Mouse (Mus musculus) heart, postnatal 0 days (tissue): ENCODE data around the gene Sstr5. TPM values are rescaled to one million over a fixed set of nuclear protein-coding genes. Genes with fewer than 3 reads are reported as not detected.

Experiments
- ATAC-seq: fragments of 200-750 bp; cut with Nextera tagmentation; 2 replicates; pipeline ENCODE4 v1.8.0; 2017; ENCODE audit warnings: low read depth, moderate number of reproducible peaks, moderate library complexity; ENCODE audit not compliant: insufficient read depth
- DNase-seq: peaks from one replicate; pipeline ENCODE4 v3.0.0-alpha.2; 2016; ENCODE audit warnings: low spot score
- H3K27ac ChIP-seq: fragments of 300-500 bp; sonication (generic); 2 replicates; pipeline ENCODE4 v1.5.1; 2014; ENCODE audit warnings: low read depth, mild to moderate bottlenecking
- H3K27me3 ChIP-seq: fragments of 300-500 bp; sonication (generic); 2 replicates; pipeline ENCODE4 v1.6.1; 2014; ENCODE audit warnings: low read length, mixed read lengths; ENCODE audit not compliant: control insufficient read depth, insufficient read depth
- H3K36me3 ChIP-seq: fragments of 300-500 bp; sonication (generic); replicated peaks from 2 replicates; pipeline ENCODE4 v1.6.1; 2014; ENCODE audit warnings: low read length, mixed read lengths; ENCODE audit not compliant: control insufficient read depth, insufficient read depth
- H3K4me1 ChIP-seq: fragments of 300-500 bp; sonication (generic); 2 replicates; pipeline ENCODE4 v1.6.1; 2014; ENCODE audit warnings: antibody characterized with exemption; ENCODE audit not compliant: control insufficient read depth, insufficient read depth
- H3K4me2 ChIP-seq: fragments of 300-500 bp; sonication (generic); 2 replicates; pipeline ENCODE4 v1.6.1; 2014; ENCODE audit warnings: low read depth, mild to moderate bottlenecking, low read length, moderate library complexity
- H3K4me3 ChIP-seq: fragments of 300-500 bp; sonication (generic); 2 replicates; pipeline ENCODE4 v1.5.1; 2014; ENCODE audit warnings: low read depth, low read length
- H3K9ac ChIP-seq: fragments of 300-500 bp; sonication (generic); replicated peaks from 2 replicates; pipeline ENCODE4 v1.6.1; 2014; ENCODE audit warnings: low read depth, low read length, mixed read lengths
- H3K9me3 ChIP-seq: fragments of 300-500 bp; sonication (generic); replicated peaks from 2 replicates; pipeline ENCODE4 v1.6.1; 2016; ENCODE audit warnings: low read length; ENCODE audit not compliant: control insufficient read depth
- CTCF ChIP-seq: IDR thresholded peaks from 2 replicates; pipeline ENCODE4 v1.5.1; 2016; ENCODE audit warnings: antibody characterized with exemption, control low read depth, low read depth
- EP300 ChIP-seq: IDR thresholded peaks from 2 replicates; pipeline ENCODE4 v1.6.1; 2016; ENCODE audit warnings: antibody characterized with exemption, low read depth
- WGBS: fragments of 180-500 bp; shearing (Covaris S2); extraction: QIAGEN DNeasy Blood & Tissue Kit; methylation state at CpG from one replicate; pipeline ENCODE4 v1.1.7; 2014; 5-methylcytosine and 5-hydroxymethylcytosine counted together
- polyA plus RNA-seq: library from polyadenylated mRNA; unstranded; fragments of >200 nt; fragmentation: Nextera tagmentation; extraction: Ambion mirVana; gene quantifications from 2 replicates; pipeline ENCODE4 v1.2.1, GENCODE M21; 2015
- total RNA-seq: library from RNA; depleted of rRNA; stranded (reverse); fragments of >200 nt; gene quantifications from 2 replicates; pipeline ENCODE4 v1.2.3, GENCODE M21; 2014; ENCODE audit warnings: low replicate concordance

Sstr5 gene
- total and polyA plus RNA-seq, 2 experiments from 2014 or later, result not detected

GRCm38 (mm10) chr17:25522080-25522479 is 25.0 kb upstream of the Sstr5 start:
- TF ChIP-seq CTCF (no peak), EP300 (no peak)
- Histone ChIP-seq H3K4me2 (no peak overlapping the region), H3K36me3 (no peaks in the 10 kb centered on the region), H3K9ac (no peak overlapping the region), H3K4me3 (no peak overlapping the region), H3K9me3 (no peaks in the 10 kb centered on the region), H3K27me3 (no peaks in the 10 kb centered on the region), H3K27ac (no peak overlapping the region), H3K4me1 (no peaks in the 10 kb centered on the region)
- WGBS, result 80% methylated on average over 12 of the region's 12 CpGs
- DNase-seq, result no peak
- no peak for ATAC-seq

- TF ChIP-seq CTCF (no peak), EP300 (no peak)
- Histone ChIP-seq H3K36me3 (no peaks in the 10 kb centered on the region), H3K4me3 (no peak overlapping the region), H3K27me3 (no peaks in the 10 kb centered on the region), H3K27ac (no peak overlapping the region), H3K9me3 (no peaks in the 10 kb centered on the region), H3K9ac (no peak overlapping the region), H3K4me2 (no peak overlapping the region), H3K4me1 (no peaks in the 10 kb centered on the region)
- DNase-seq, result no peak
- no peak for ATAC-seq
- 37% methylated on average over 9 of the region's 9 CpGs for WGBS
These were observed 23.4 kb upstream of the Sstr5 start for GRCm38 (mm10) chr17:25520492-25520891.

- Histone ChIP-seq H3K4me2 (no peak overlapping the region), H3K4me3 (no peak overlapping the region), H3K9me3 (no peaks in the 10 kb centered on the region), H3K4me1 (no peaks in the 10 kb centered on the region), H3K9ac (no peak overlapping the region), H3K27ac (no peak overlapping the region), H3K27me3 (no peaks in the 10 kb centered on the region), H3K36me3 (no peaks in the 10 kb centered on the region)
- no peak for ATAC-seq
- DNase-seq, result no peak
- TF ChIP-seq CTCF, result no peak
- TF ChIP-seq EP300, result no peak
- 76% methylated on average over 5 of the region's 5 CpGs for WGBS
These were observed 22.4 kb upstream of the Sstr5 start for GRCm38 (mm10) chr17:25519511-25519910.

GRCm38 (mm10) chr17:25518144-25518543 is 21.1 kb upstream of the Sstr5 start:
- DNase-seq (no peak), ATAC-seq (no peak)
- no peaks in the 10 kb centered on the region for H3K9me3 ChIP-seq
- H3K36me3 ChIP-seq, result no peaks in the 10 kb centered on the region
- TF ChIP-seq CTCF, result no peak
- TF ChIP-seq EP300, result no peak
- H3K4me3 ChIP-seq, result no peak overlapping the region
- H3K9ac ChIP-seq, result no peak overlapping the region
- WGBS, result 88% methylated on average over 17 of the region's 17 CpGs
- no peaks in the 10 kb centered on the region for H3K27me3 ChIP-seq
- H3K27ac ChIP-seq, result no peak overlapping the region
- no peak overlapping the region for H3K4me2 ChIP-seq
- H3K4me1 ChIP-seq, result no peaks in the 10 kb centered on the region

GRCm38 (mm10) chr17:25516315-25516714 is 19.2 kb upstream of the Sstr5 start:
- 18% methylated on average over 5 of the region's 5 CpGs for WGBS
- no peaks in the 10 kb centered on the region for H3K4me1 ChIP-seq
- DNase-seq (no peak), ATAC-seq (no peak)
- H3K9me3 ChIP-seq, result no peaks in the 10 kb centered on the region
- no peak overlapping the region for H3K27ac ChIP-seq
- H3K27me3 ChIP-seq, result no peaks in the 10 kb centered on the region
- H3K4me2 ChIP-seq, result no peak overlapping the region
- H3K9ac ChIP-seq, result no peak overlapping the region
- no peaks in the 10 kb centered on the region for H3K36me3 ChIP-seq
- TF ChIP-seq CTCF, result no peak
- no peak for TF ChIP-seq EP300
- no peak overlapping the region for H3K4me3 ChIP-seq

- no peaks in the 10 kb centered on the region for H3K36me3 ChIP-seq
- no peak overlapping the region for H3K9ac ChIP-seq
- WGBS, result 85% methylated on average over 2 of the region's 2 CpGs
- TF ChIP-seq CTCF, result no peak
- TF ChIP-seq EP300, result no peak
- no peak overlapping the region for H3K4me2 ChIP-seq
- no peaks in the 10 kb centered on the region for H3K4me1 ChIP-seq
- H3K27me3 ChIP-seq, result no peaks in the 10 kb centered on the region
- no peak overlapping the region for H3K4me3 ChIP-seq
- no peak overlapping the region for H3K27ac ChIP-seq
- ATAC-seq (no peak), DNase-seq (no peak)
- H3K9me3 ChIP-seq, result no peaks in the 10 kb centered on the region
These were observed 17.0 kb upstream of the Sstr5 start for GRCm38 (mm10) chr17:25514055-25514454.
